Mouse (Mus musculus): ENCODE measurements around the gene Dgat2. TPM values are rescaled to one million over a fixed set of nuclear protein-coding genes. Genes with fewer than 3 reads are reported as not detected.
A peak's percentile ranks its signal among the peaks of the same experiment; 100 is the strongest.

Gene Dgat2
- polyA plus RNA-seq, 1 experiment = 234 TPM

DNA sequence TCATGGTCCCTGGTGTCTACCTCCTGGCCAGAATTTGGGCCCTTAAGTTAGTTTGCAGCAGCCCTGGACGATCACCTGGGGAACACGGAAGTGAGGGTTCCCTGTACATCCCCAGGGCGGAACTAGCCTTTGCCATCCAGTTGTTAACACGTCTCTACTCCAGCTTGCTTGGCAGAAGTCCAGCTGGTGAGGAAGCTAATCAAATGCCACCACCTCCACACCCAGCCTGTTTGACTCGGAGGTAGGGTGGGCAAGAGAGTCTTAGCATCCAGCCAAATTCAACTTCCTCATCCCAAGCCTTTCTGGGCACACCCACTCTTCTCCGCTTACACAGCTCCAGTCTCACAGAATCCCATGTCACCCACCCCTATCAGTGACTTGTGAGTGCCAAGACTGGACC lies 9.6 kb downstream of the Dgat2 start:
- peaks cover 73% of the 10 kb centered on the region for H3K4me1 ChIP-seq (ENCODE audit: control insufficient read depth, insufficient read depth, insufficient read length, low read length)
- H3K27ac ChIP-seq (ENCODE audit: insufficient read depth, low read depth, low read length) = peak overlapping the region; percentile 62; the same call in 1 of the 2 replicates
- no peak for TF ChIP-seq POLR2A (IDR thresholded peaks at IDR 0.05; ENCODE audit: low read depth, low read length)
- TF ChIP-seq CTCF (IDR thresholded peaks at IDR 0.05; ENCODE audit: extremely low read depth, insufficient read length, insufficient replicate concordance, low read depth, low read length) = no peak
- WGBS = 28% methylated on average over 6 of the region's 6 CpGs
- no peak overlapping the region for H3K4me3 ChIP-seq (ENCODE audit: low read depth, low read length)
- H3K36me3 ChIP-seq (ENCODE audit: control insufficient read depth, insufficient read depth, low read length) = peaks cover 29% of the 10 kb centered on the region
- H3K27me3 ChIP-seq (ENCODE audit: control insufficient read depth, insufficient read depth, low read length) = no peaks in the 10 kb centered on the region

DNA sequence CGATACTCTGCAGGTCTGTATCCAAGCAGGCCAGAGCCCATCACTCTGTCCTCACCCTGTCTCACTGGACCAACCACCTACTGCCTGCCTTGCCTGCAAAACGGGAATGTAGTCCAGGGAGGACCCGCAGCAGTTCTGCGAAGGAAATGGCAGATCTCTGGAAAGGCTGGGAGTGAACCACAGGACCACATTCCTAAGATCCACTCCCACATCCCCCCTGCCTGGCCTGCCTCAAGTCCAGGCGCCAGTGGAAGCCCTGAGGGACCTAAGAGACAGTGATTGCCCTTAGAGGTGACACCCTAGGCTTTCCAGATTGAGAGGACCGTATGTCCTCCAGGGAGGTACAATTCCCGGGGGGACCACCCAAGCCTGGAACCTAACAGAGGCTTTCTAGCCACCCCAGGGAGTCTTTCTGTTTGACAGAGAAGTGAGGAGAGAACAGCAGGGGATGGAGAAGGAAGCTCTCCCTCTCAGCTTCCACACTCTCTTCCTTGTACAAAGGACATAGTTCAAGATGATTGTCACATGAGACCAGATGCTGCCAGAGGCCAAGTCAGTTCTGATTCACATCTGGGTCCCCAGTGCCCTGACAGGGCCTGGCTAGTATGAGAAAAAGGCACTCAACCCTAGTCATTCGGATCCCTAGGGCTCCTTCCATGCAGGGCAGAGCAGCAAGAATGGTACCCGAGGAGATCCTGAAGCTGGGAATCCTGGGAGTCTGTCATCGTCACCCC lies 10.6 kb downstream of the Dgat2 start:
- Histone ChIP-seq H3K27ac (ENCODE audit: insufficient read depth, low read depth, low read length) (peak overlapping the region; percentile 62), H3K36me3 (ENCODE audit: control insufficient read depth, insufficient read depth, low read length) (peaks cover 27% of the 10 kb centered on the region), H3K27me3 (ENCODE audit: control insufficient read depth, insufficient read depth, low read length) (no peaks in the 10 kb centered on the region), H3K4me3 (ENCODE audit: low read depth, low read length) (no peak overlapping the region), H3K4me1 (ENCODE audit: control insufficient read depth, insufficient read depth, insufficient read length, low read length) (peaks cover 74% of the 10 kb centered on the region)
- TF ChIP-seq POLR2A (IDR thresholded peaks at IDR 0.05; ENCODE audit: low read depth, low read length) (peak; percentile 26; the same call in 1 of the 2 replicates), CTCF (IDR thresholded peaks at IDR 0.05; ENCODE audit: extremely low read depth, insufficient read length, insufficient replicate concordance, low read depth, low read length) (no peak)
- 80% methylated on average over 10 of the region's 10 CpGs for WGBS

- H3K4me3 ChIP-seq (ENCODE audit: low read depth, low read length) = no peak overlapping the region
- peaks cover 33% of the 10 kb centered on the region for H3K36me3 ChIP-seq (ENCODE audit: control insufficient read depth, insufficient read depth, low read length)
- peak overlapping the region; percentile 55; the same call in 1 of the 2 replicates for H3K27ac ChIP-seq (ENCODE audit: insufficient read depth, low read depth, low read length)
- TF ChIP-seq POLR2A (IDR thresholded peaks at IDR 0.05; ENCODE audit: low read depth, low read length) (no peak), CTCF (IDR thresholded peaks at IDR 0.05; ENCODE audit: extremely low read depth, insufficient read length, insufficient replicate concordance, low read depth, low read length) (no peak)
- H3K27me3 ChIP-seq (ENCODE audit: control insufficient read depth, insufficient read depth, low read length) = no peaks in the 10 kb centered on the region
- peaks cover 79% of the 10 kb centered on the region for H3K4me1 ChIP-seq (ENCODE audit: control insufficient read depth, insufficient read depth, insufficient read length, low read length)
- WGBS = 48% methylated on average over 6 of the region's 6 CpGs
These were observed 12.0 kb downstream of the Dgat2 start for GRCm38 (mm10) chr7:99170519-99170918.

GRCm38 (mm10) chr7:99169717-99170403 lies 12.7 kb downstream of the Dgat2 start:
- H3K27ac ChIP-seq (ENCODE audit: insufficient read depth, low read depth, low read length) = peak overlapping the region; percentile 55; the same call in 1 of the 2 replicates
- H3K4me1 ChIP-seq (ENCODE audit: control insufficient read depth, insufficient read depth, insufficient read length, low read length) = peaks cover 80% of the 10 kb centered on the region
- WGBS = 44% methylated on average over 9 of the region's 9 CpGs
- H3K27me3 ChIP-seq (ENCODE audit: control insufficient read depth, insufficient read depth, low read length) = no peaks in the 10 kb centered on the region
- TF ChIP-seq CTCF (IDR thresholded peaks at IDR 0.05; ENCODE audit: extremely low read depth, insufficient read length, insufficient replicate concordance, low read depth, low read length) = no peak
- TF ChIP-seq POLR2A (IDR thresholded peaks at IDR 0.05; ENCODE audit: low read depth, low read length) = no peak
- no peak overlapping the region for H3K4me3 ChIP-seq (ENCODE audit: low read depth, low read length)
- H3K36me3 ChIP-seq (ENCODE audit: control insufficient read depth, insufficient read depth, low read length) = peaks cover 33% of the 10 kb centered on the region

GRCm38 (mm10) chr7:99168756-99169155 lies 13.8 kb downstream of the Dgat2 start:
- Histone ChIP-seq H3K27me3 (ENCODE audit: control insufficient read depth, insufficient read depth, low read length) (no peaks in the 10 kb centered on the region), H3K4me1 (ENCODE audit: control insufficient read depth, insufficient read depth, insufficient read length, low read length) (peaks cover 85% of the 10 kb centered on the region), H3K4me3 (ENCODE audit: low read depth, low read length) (no peak overlapping the region), H3K27ac (ENCODE audit: insufficient read depth, low read depth, low read length) (no peak overlapping the region), H3K36me3 (ENCODE audit: control insufficient read depth, insufficient read depth, low read length) (peaks cover 37% of the 10 kb centered on the region)
- TF ChIP-seq POLR2A (IDR thresholded peaks at IDR 0.05; ENCODE audit: low read depth, low read length) (no peak), CTCF (IDR thresholded peaks at IDR 0.05; ENCODE audit: extremely low read depth, insufficient read length, insufficient replicate concordance, low read depth, low read length) (no peak)
- WGBS = 72% methylated on average over 6 of the region's 6 CpGs

DNA sequence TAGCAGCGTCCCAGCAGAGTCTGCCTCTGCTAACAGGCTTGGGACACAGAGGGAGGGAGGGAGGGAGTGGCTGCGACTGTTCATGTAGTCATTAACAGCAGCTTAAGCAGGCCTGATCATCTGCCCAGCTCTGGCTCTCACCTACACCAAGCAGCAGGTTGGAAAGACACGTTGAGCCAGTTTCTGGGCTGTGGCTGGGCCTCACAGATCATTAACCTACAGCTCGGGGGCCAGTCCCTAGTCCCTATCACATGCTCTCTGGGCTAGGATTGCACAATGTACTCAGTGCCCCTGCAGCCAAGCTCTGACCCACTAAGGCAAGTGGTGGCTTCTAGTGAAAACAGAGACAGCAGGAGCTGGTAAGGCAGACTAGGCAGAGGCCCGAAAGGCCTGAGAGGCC lies 14.6 kb downstream of the Dgat2 start:
- Histone ChIP-seq H3K27me3 (ENCODE audit: control insufficient read depth, insufficient read depth, low read length) (no peaks in the 10 kb centered on the region), H3K27ac (ENCODE audit: insufficient read depth, low read depth, low read length) (peak overlapping the region; percentile 60), H3K36me3 (ENCODE audit: control insufficient read depth, insufficient read depth, low read length) (peaks cover 40% of the 10 kb centered on the region), H3K4me3 (ENCODE audit: low read depth, low read length) (no peak overlapping the region), H3K4me1 (ENCODE audit: control insufficient read depth, insufficient read depth, insufficient read length, low read length) (peaks cover 85% of the 10 kb centered on the region)
- no peak for TF ChIP-seq CTCF (IDR thresholded peaks at IDR 0.05; ENCODE audit: extremely low read depth, insufficient read length, insufficient replicate concordance, low read depth, low read length)
- TF ChIP-seq POLR2A (IDR thresholded peaks at IDR 0.05; ENCODE audit: low read depth, low read length) = no peak
- WGBS = 22% methylated on average over 5 of the region's 5 CpGs

- TF ChIP-seq POLR2A (IDR thresholded peaks at IDR 0.05; ENCODE audit: low read depth, low read length) (no peak), CTCF (IDR thresholded peaks at IDR 0.05; ENCODE audit: extremely low read depth, insufficient read length, insufficient replicate concordance, low read depth, low read length) (no peak)
- Histone ChIP-seq H3K27ac (ENCODE audit: insufficient read depth, low read depth, low read length) (no peak overlapping the region), H3K36me3 (ENCODE audit: control insufficient read depth, insufficient read depth, low read length) (peaks cover 43% of the 10 kb centered on the region), H3K4me1 (ENCODE audit: control insufficient read depth, insufficient read depth, insufficient read length, low read length) (peaks cover 86% of the 10 kb centered on the region), H3K27me3 (ENCODE audit: control insufficient read depth, insufficient read depth, low read length) (no peaks in the 10 kb centered on the region), H3K4me3 (ENCODE audit: low read depth, low read length) (no peak overlapping the region)
- 92% methylated on average over 8 of the region's 8 CpGs for WGBS
These were observed 16.4 kb downstream of the Dgat2 start for GRCm38 (mm10) chr7:99166159-99166558.

All from small intestine, adult 2 months (tissue).